Mouse (Mus musculus): ENCODE results near the gene Cdkn2aipnl.

Gene Cdkn2aipnl

DNA sequence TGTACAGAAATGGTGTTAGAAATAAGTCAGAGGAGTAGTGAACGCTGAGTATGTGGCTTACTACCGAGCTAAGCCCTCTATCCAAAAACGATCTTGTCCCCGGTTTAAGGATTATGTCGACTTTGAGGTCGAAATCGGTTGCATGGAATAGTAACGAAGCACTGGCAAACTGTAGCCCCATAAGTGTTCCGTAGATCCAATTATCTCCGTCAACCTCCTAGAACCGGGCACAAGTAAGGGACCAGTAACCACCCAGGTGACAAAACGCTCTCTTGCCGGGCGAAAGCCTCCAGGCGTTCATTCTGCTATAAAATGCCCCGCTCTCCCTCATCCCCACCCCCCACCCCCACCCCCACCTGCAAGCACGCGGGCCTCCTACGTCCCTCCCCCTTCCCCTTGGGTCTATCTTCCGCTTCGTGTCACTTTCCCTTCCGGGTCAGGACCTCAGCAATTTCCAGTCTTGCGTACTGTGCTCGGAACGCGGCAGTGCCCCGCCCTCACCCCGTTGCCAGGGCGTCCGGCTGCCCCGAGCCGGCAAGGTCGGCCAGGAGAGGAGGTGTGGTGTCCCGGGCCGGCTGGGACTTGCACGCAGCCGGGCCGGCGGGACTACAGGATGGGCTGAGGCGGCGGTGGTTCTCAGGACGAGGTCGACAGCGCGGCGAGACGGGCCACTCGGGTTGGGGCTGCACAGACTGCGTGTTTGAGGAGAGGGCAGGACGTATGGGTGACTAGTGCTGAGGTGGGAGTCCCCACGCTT is 36.5 kb downstream of the Cdkn2aipnl start, which contains the start of gene Cdkl3:
TSS of gene Cdkl3 (plus strand) at position 450 of the 757 bp plus-strand sequence.
- in situ Hi-C loops (cut with MboI, MseI), result no loop called here

DNA sequence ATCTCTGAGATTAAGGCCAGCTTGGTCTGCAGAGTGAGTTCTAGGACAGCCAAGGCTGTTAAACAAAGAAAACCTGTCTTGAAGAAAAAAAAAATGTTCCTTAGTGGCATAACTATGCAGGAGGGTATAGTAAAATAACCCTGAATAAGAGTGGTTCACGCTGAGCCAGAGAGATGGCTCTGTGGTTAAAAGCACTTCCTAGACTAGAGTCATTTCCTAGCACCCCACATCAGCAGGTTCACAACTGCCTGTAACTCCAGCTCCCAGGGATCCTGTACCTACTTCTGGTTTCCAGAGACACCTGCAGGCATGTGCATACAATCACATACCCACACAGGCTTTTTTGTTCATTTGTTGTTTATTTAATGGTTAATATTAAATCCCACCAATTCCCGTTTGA is 38.1 kb downstream of the Cdkn2aipnl start:
- in situ Hi-C loops (cut with MboI, MseI), result no loop called here

DNA sequence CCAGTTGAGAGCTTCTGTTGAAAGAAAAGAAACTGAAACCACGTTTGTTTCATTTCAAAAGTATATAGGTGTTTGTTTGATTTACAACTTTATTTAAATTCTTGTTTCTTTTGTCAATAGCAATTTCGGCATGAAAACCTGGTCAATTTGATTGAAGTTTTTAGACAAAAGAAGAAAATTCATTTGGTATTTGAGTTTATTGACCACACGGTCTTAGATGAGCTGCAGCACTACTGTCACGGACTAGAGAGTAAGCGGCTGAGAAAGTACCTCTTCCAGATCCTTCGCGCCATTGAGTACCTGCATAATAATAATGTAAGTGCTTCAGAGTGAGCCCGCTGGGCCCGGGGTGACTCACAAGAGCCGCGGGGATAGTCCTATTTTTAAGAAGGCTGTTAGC is 43.5 kb downstream of the Cdkn2aipnl start:
- in situ Hi-C loops (cut with MboI, MseI), result no loop called here

DNA sequence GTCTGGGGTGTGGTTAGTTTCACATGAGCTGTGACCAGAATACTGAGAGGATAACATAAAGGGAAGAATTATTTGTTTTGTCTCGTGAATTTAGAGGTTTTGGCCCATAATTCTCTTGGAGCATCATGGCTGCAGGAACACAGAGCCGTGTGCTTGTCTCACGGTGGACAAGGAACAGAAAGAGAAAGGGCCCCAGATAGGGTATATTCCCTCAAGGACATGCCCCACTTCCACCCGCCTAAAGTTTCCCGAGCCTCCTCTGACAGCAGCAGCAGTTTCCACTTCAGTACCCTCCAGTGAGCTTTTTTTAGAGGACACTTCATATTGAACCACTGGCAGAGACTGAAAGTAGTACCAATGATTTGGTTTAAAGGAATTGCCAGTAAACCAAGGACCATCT is 44.1 kb downstream of the Cdkn2aipnl start:
- in situ Hi-C loops (cut with MboI, MseI), result no loop called here

DNA sequence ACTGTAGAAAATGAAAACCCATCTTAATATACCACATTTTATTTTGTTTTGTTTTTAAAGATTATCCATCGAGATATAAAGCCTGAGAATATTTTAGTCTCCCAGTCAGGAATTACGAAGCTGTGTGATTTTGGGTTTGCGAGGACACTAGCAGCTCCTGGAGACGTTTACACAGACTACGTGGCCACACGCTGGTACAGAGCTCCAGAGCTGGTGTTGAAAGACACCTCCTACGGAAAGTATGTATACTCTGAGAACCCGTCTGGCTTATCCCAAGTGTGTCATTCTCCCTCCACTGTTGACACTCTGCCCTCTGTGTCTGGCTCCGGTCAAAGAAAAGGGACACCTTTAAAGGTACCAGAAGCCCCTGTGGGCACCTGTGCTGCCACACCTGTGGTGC is 50.8 kb downstream of the Cdkn2aipnl start:
- in situ Hi-C loops (cut with MboI, MseI), result no loop called here

Measured in T-helper 2 cell (primary cell).